Mouse (Mus musculus): ENCODE measurements around the gene Metrnl. TPM values are rescaled to one million over a fixed set of nuclear protein-coding genes. Genes with fewer than 3 reads are reported as not detected.
A peak's percentile ranks its signal among the peaks of the same experiment; 100 is the strongest.

Metrnl gene
- total RNA-seq, 1 experiment from 2014 or later: 48.8 TPM

GRCm38 (mm10) chr11:121734892-121735291, 33.5 kb downstream of the Metrnl start:
- no peak for DNase-seq

DNA sequence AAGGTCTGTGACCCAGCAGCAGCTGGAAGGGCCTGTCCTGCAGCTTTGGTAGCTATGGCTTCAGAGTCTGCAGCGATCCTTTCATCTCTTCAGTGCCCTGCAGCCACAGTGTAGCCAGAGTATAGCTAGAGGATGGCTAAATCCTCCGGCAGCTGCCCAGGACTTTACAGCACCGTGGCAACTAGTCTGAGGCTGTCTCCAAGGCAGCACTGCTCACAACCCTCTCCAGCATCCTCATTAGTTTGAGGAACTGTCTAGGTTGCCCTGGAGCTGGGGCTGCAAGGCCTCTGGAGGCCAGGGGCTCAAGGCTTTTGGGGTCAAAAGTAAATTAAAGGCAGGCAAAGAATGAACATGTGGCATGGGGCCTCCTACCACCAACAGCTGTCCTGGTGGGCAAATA, 37.3 kb downstream of the Metrnl start:
- no peak for DNase-seq

DNA sequence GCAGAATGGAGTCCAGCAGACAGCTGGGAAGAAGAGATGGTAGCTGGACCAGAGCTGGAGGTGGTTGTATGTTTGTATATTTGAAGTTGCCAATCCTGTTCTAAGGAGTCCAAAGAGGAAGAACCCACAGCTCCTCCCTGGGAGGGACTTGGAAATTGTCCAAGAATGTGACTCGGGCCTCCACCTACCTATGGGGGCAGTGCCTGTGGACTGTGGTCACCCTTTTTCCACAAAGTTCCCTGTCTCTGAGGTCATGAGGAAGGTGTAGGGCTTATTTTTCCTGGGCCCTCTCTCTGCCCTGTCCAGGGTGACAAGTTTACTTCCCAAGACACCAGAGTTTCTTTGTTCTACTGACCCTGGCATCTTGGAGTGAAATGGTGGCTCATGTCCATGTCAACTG, 39.6 kb downstream of the Metrnl start:
- DNase-seq: no peak

GRCm38 (mm10) chr11:121741433-121741832, 40.1 kb downstream of the Metrnl start:
- DNase-seq: peak; percentile 33

- no peak for DNase-seq
Measured at GRCm38 (mm10) chr11:121743113-121743512, 41.8 kb downstream of the Metrnl start.

DNA sequence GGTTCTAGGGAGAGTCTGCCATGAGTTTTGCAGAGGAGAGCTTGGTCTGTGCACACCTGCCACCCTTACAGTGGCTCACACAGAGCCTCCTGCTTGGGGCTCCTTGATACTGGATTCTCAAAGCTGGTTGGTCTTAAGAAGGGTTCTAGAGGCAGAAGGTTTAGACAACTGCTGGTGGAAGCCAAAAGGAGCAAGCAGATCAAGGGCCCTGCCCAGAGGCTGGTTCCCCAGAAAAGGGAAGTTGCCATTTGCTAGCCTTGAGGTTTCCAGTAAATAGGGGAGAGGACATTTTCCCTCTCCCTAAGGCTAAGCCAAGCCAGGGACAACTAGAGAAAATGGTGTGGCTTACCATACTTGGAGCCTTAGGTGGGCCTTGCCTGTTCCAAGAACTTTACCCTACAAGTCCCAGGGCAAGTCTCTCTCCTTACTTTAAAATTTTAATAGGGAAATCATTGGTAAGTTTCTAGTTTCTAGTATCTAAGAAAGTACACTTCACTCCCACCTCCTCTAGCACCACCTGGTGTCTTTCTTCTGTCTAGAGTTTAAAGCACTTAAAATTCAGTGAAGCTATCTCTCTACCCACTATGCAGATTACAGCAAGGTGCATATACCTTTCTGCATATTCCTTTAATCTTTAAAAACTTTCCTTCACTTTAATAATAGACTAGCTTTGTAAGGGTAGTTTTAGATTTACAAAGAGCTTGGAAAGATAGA, 42.7 kb downstream of the Metrnl start:
- no peak for DNase-seq

DNA sequence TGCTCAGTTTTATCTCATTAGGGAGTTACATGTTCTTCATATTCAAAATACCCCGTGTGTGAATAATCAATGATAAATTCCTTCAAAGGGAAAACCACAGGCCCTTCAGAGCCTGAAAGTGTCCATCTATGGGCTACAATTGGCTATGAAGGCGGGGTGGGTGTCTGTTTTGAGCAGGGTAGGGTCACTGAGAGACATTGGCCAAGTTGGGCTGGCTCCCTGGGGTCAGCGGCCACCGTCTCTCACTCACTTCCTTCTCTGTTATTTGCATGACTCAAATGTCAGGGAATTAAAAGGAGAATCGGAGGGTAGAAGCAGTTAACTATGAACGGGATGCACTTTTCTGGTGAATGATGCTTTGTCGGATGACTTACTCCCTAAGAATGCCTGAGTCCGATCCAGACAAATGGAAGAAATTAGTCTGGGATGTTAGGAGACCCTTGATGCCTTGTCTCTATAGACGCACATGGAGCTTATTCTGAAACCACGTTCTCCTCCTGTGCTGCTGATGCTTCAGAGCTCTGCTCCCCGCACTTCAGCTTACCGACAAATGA, 45.7 kb downstream of the Metrnl start:
- DNase-seq: no peak

DNA sequence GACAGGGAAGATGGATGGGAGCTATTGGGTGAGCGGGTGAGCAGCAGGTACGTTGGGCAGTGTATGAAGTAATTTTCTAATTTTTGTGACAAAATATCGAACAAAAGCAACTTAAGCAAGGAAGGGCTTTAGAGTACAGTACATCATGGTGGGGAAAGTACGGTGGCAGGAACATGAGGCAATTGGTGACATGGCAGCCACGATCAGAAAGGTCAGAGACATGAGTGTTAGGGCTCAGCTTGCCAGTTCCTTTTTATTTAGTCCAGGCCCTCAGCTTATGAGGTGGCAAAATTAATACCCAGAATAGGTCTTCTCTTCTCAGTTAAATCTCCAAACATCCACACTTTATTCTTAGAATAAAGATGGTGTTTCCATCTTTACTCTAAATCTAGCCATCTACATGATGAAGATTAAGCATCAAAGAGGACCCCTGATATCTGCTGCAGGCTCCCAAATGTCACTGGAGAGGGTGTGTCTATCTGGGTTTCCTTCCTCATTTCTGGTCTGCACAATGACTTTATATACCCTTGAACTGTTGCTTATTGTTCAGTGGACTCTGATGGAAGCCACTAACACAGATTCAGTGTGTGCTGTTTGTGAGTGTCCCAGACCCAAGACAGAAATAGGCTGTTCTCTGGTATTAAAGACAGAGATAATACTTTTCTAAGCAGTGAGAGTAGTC, 46.8 kb downstream of the Metrnl start:
- no peak for DNase-seq

Other genes with a start within 250 kb of the Metrnl start
- 31.6 and 37.9 TPM in 2 replicates for gene Tbcd, start 249.6 kb upstream of the Metrnl start, total RNA-seq (2021)
- 1.0 and 1.8 TPM in 2 replicates for gene Zfp750, start 182.2 kb upstream of the Metrnl start, total RNA-seq (2021)
- gene B3gntl1, start 28.4 kb upstream of the Metrnl start, total RNA-seq (2021): 8.6 and 10.1 TPM in 2 replicates
- gene Ptchd3, start 128.7 kb downstream of the Metrnl start, total RNA-seq (2021): not detected in 2 replicates

Measured in adrenal gland, postnatal 14 days (tissue).